Mouse (Mus musculus) neural tube, embryonic 13.5 days (tissue): ENCODE results near the gene Adcy9. TPM values are rescaled to one million over a fixed set of nuclear protein-coding genes. Genes with fewer than 3 reads are reported as not detected.
"Not testable (repeated sequence)": the region's sequence is repeated elsewhere in the genome, so short reads cannot be mapped to it uniquely, and the experiment has no call there.

Experiments
- ATAC-seq: fragments of 200-750 bp; cut with Nextera tagmentation; 2 replicates; pipeline ENCODE4 v1.8.0; 2017; ENCODE audit warnings: low read depth, mild to moderate bottlenecking, moderate TSS enrichment, moderate library complexity
- H3K27ac ChIP-seq: fragments of 300-500 bp; sonication (generic); replicated peaks from 2 replicates; pipeline ENCODE4 v1.5.1; 2015; ENCODE audit warnings: moderate library complexity, mild to moderate bottlenecking, inconsistent platforms
- H3K27me3 ChIP-seq: fragments of 300-500 bp; sonication (generic); 2 replicates; pipeline ENCODE4 v1.6.1; 2015; ENCODE audit warnings: mild to moderate bottlenecking, inconsistent platforms
- H3K36me3 ChIP-seq: fragments of 300-500 bp; sonication (generic); 2 replicates; pipeline ENCODE4 v1.6.1; 2015; ENCODE audit warnings: mild to moderate bottlenecking, inconsistent platforms
- H3K4me1 ChIP-seq: fragments of 300-500 bp; sonication (generic); replicated peaks from 2 replicates; pipeline ENCODE4 v1.6.1; 2015; ENCODE audit warnings: inconsistent platforms
- H3K4me2 ChIP-seq: fragments of 300-500 bp; sonication (generic); 2 replicates; pipeline ENCODE4 v1.6.1; 2015; ENCODE audit warnings: inconsistent platforms, mild to moderate bottlenecking, moderate library complexity
- H3K4me3 ChIP-seq: fragments of 300-500 bp; sonication (generic); 2 replicates; pipeline ENCODE4 v1.5.1; 2015; ENCODE audit warnings: mild to moderate bottlenecking, inconsistent platforms
- H3K9ac ChIP-seq: fragments of 300-500 bp; sonication (generic); 2 replicates; pipeline ENCODE4 v1.6.1; 2015; ENCODE audit warnings: moderate library complexity, mild to moderate bottlenecking, inconsistent platforms
- H3K9me3 ChIP-seq: fragments of 300-500 bp; sonication (generic); 2 replicates; pipeline ENCODE4 v1.6.1; 2016; ENCODE audit warnings: inconsistent platforms
- WGBS: fragments of 180-500 bp; shearing (Covaris S2); methylation state at CpG from one replicate; pipeline ENCODE4 v1.1.7; 2015; 5-methylcytosine and 5-hydroxymethylcytosine counted together
- polyA plus RNA-seq: library from polyadenylated mRNA; unstranded; fragments of >200 nt; fragmentation: Nextera tagmentation; extraction: Ambion mirVana; gene quantifications from 2 replicates; pipeline ENCODE4 v1.2.1, GENCODE M21; 2015

Gene Adcy9
- polyA plus RNA-seq, 1 experiment from 2014 or later: 2.8 TPM

DNA sequence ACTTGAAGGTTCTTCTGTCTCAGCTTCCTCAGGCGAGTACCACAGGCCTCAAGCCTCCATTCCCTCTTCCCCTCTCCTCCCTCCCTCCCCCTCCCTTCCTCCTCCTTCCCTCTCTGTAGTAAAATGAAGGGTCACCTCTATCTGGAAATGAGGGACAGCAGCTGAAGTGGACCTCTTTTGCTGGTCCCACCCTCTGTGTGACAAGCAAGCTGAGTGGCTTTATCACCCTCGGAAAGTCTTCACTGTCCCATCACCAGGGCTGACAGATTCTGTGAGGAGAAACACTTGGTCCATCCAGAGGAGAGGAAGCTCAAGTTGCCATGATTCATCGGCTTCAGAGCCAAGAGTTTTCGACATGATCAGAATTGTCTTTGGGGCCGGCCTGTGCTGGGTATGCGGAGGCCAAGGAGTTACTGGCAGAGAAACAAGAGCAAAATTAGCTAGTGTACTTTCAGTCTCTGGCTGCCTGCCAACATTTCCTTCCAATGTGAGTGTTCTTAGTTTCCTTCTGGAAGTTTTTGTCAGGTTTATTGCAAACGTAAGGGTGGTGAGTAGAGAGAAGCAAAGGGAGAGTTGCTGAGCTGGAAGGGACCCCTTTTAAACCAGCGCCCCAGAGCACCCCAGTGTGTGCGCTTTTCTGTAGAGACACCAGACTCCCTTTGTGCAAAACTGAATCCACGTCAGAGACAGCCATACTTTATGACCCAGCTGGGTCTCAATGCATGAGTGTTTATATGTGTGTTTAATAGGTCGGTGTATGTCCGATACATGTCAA is 146.4 kb downstream of the Adcy9 start:
- 53% methylated on average over 12 of the region's 12 CpGs for WGBS
- no peak overlapping the region; the same call in 1 of the 2 replicates for H3K27ac ChIP-seq
- H3K9ac ChIP-seq: no peak overlapping the region
- H3K4me2 ChIP-seq: no peak overlapping the region
- peak; percentile 44; the same call in 1 of the 2 replicates for ATAC-seq
- no peaks in the 10 kb centered on the region for H3K36me3 ChIP-seq
- H3K9me3 ChIP-seq: no peaks in the 10 kb centered on the region
- no peak overlapping the region for H3K4me3 ChIP-seq
- H3K4me1 ChIP-seq: peaks cover 22% of the 10 kb centered on the region
- no peaks in the 10 kb centered on the region for H3K27me3 ChIP-seq

DNA sequence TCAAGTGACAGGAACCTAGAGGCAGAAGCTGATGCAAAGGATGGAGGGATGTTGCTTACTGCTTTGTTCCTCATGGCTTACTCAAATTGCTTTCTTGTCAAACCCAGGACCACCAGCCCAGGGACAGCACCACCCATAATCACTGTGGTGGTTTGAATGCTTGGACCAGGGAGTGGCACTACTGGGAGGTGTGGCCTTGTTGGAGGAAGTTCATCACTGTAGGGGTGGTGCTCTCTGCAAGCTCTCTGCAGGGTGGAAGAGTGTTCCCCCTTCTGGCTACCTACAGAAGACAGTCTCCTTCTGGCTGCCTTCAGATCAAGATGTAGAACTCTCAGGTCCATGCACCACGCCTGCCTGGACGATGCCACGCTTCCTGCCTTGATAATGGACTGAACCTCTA is 148.0 kb downstream of the Adcy9 start:
- 86% methylated on average over 3 of the region's 3 CpGs for WGBS

DNA sequence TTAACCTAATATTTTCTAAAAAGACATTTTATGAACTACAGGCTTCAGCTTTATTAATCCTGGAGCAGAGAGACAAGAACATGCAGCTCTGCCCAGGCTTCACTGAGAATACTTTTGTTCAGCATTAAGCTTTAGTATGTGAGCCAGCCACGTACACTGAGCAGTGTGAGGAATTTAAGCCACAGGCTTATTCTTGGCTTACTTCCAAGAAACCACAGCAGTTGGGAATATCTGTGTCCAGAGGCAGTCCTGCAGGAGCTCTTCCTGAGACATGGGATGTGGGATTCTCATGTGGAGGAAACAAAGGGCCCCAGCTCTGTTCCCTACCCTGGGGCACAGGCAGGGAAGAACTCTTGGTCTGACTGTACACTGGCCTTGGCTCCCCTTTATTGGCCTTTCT is 149.4 kb downstream of the Adcy9 start:
- Histone ChIP-seq H3K36me3 (no peaks in the 10 kb centered on the region), H3K27ac (no peak overlapping the region), H3K9me3 (no peaks in the 10 kb centered on the region), H3K4me1 (peaks cover 31% of the 10 kb centered on the region), H3K27me3 (peaks cover 4% of the 10 kb centered on the region; the same call in 1 of the 2 replicates), H3K4me2 (no peak overlapping the region), H3K9ac (no peak overlapping the region), H3K4me3 (no peak overlapping the region)
- 18% methylated on average over 1 of the region's 1 CpGs for WGBS
- ATAC-seq: peak; percentile 5; the same call in 1 of the 2 replicates

More for the DNA sequence above, 148.0 kb downstream of the Adcy9 start:
- H3K4me1 ChIP-seq: peaks cover 31% of the 10 kb centered on the region
- no peak overlapping the region for H3K4me3 ChIP-seq
- no peaks in the 10 kb centered on the region for H3K36me3 ChIP-seq
- H3K9ac ChIP-seq: no peak overlapping the region
- no peak overlapping the region for H3K4me2 ChIP-seq
- H3K27ac ChIP-seq: no peak overlapping the region
- no peaks in the 10 kb centered on the region; the same call in 1 of the 2 replicates for H3K27me3 ChIP-seq
- no peaks in the 10 kb centered on the region for H3K9me3 ChIP-seq
- ATAC-seq: no peak

DNA sequence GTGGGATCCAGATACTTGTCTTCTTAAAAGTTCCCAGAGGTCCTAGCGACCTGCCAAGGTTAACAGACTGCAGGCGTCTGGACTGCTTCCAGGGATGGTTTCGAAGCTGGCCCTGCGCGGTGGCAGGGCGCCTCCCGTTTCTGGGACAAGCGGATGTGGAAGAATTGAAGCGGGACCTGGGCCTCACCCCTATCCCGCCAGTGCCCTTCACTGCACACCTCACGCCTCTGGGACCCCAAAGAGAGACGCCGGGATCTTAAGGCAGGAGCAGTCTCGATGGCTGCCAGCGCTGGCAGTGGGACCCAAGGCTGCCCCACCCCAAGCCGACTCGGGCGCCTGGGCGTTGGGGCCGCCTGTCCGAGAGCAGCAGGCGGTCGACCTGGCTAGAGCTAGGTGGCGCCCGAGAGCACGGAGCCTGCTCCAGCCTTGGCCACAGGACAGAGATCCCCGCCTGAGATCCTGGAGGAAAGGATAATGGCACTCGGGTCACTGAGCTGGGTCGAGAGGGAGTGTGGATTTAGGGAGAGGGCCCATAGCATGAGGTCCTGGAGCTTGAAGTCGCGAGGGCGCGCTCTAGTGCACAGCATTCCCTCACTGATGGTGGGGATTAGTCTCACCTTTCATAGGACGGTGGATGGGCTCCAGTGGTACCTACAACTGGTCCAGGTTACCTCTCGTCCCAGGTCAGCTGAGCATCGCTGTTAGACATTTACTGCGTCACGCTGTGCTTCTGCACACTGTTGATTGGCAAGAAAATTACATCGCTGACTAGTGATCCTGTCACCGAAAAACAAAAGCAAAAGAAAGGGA is 152.2 kb downstream of the Adcy9 start:
- Histone ChIP-seq H3K9ac (peak overlapping the region; percentile 63), H3K9me3 (no peaks in the 10 kb centered on the region), H3K4me3 (peak overlapping the region; percentile 38), H3K4me1 (peaks cover 19% of the 10 kb centered on the region; the same call in 1 of the 2 replicates), H3K4me2 (peak overlapping the region; percentile 67), H3K27me3 (peaks cover 4% of the 10 kb centered on the region; the same call in 1 of the 2 replicates), H3K36me3 (no peaks in the 10 kb centered on the region), H3K27ac (no peak overlapping the region)
- 9% methylated on average over 40 of the region's 40 CpGs for WGBS
- peak; percentile 73 for ATAC-seq

DNA sequence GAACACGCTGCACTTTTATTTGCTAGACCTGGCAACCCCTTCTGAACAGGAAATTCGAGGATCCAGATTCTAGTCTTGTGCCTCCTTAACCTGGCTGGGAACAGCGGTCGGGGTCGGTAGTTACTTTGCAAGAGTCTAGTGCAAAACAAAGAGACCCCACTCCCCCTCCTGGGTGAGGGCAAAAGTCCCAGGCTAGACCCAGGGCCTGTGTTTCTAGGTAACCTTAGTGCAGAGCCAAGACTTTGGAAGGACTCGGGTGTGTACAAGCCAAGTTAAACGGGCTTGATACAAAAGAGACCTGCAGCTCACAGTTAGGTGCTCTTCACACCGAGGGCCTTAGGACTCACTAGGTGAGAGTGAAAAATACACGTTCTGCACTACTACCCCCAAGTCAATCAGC is 152.8 kb downstream of the Adcy9 start:
- Histone ChIP-seq H3K4me3 (peak overlapping the region; percentile 38; the same call in 1 of the 2 replicates), H3K9me3 (no peaks in the 10 kb centered on the region), H3K27me3 (peaks cover 4% of the 10 kb centered on the region; the same call in 1 of the 2 replicates), H3K4me2 (peak overlapping the region; percentile 67), H3K9ac (peak overlapping the region; percentile 63; the same call in 1 of the 2 replicates), H3K36me3 (no peaks in the 10 kb centered on the region), H3K4me1 (peaks cover 19% of the 10 kb centered on the region; the same call in 1 of the 2 replicates), H3K27ac (no peak overlapping the region)
- ATAC-seq: 0 out of 2 replicates have a peak, but pooled peaks have one; percentile 10
- 62% methylated on average over 9 of the region's 9 CpGs for WGBS

DNA sequence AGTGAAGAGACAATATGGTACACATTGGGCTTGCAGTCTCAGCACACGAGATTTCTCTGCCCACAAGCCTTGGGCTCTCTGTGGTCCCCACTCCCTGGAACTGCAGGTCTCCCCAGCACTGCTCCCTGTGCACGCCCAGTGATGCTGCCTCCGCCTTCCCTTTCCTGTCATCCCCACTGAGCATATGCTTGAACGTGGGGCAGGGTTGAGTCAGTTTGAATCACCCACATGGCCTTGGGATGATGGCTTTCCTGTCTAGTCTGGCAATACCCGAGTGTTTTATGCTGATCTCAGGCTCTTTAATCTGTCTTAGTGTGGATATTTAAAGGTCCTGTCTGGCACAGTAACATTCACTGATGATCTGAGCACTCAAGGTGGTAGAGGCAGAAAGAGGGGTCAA is 154.9 kb downstream of the Adcy9 start:
- no peak overlapping the region for H3K4me2 ChIP-seq
- H3K4me1 ChIP-seq: peaks cover 9% of the 10 kb centered on the region; the same call in 1 of the 2 replicates
- H3K36me3 ChIP-seq: no peaks in the 10 kb centered on the region
- no peak overlapping the region for H3K4me3 ChIP-seq
- ATAC-seq: no peak
- H3K27ac ChIP-seq: no peak overlapping the region
- peaks cover 4% of the 10 kb centered on the region; the same call in 1 of the 2 replicates for H3K27me3 ChIP-seq
- 63% methylated on average over 5 of the region's 5 CpGs for WGBS
- no peak overlapping the region for H3K9ac ChIP-seq
- no peaks in the 10 kb centered on the region for H3K9me3 ChIP-seq

DNA sequence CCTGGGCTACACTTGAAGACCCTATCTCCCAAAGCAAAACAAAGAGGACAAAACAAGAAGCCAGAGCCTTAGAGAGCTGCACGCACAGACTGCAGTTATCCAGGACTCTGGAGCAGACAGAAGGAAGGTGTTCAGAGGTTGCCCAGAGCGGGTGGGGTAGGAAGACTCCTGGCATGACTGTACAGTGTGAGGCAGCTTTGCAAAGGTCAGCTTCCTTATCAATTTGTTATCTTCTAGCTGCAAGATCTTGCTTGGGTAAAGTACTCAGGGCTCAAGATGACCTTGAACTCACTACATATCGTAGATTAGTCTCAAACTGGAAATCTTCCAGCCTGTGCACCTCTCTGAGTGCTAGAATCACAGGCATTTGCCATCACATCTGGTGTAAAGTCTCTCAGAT is 156.8 kb downstream of the Adcy9 start:
- H3K9me3 ChIP-seq: no peaks in the 10 kb centered on the region
- peaks cover 4% of the 10 kb centered on the region; the same call in 1 of the 2 replicates for H3K27me3 ChIP-seq
- H3K9ac ChIP-seq: no peak overlapping the region
- H3K27ac ChIP-seq: no peak overlapping the region
- ATAC-seq: no peak
- H3K4me1 ChIP-seq: peaks cover 9% of the 10 kb centered on the region; the same call in 1 of the 2 replicates
- no peaks in the 10 kb centered on the region for H3K36me3 ChIP-seq
- 82% methylated on average over 3 of the region's 3 CpGs for WGBS
- no peak overlapping the region for H3K4me3 ChIP-seq
- no peak overlapping the region for H3K4me2 ChIP-seq

DNA sequence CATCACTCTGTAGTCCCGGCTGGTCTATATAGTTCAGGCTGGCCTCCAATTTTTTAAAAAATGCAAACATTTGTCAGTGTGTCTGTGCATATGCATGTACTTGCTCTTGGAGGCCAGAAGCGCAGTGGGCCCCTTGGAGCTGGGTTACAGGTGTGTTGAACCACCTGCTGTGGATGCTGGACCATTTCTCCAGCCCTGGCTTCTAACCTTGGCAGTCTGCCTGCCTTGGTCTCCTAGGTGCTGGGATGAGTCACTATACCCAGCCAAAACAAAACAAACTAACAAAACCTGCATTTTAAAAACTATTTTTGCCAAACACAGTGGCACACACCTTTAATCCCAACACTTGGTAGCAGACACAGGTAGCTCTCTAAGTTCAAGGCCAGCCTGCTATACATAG is 162.8 kb downstream of the Adcy9 start:
- no peak overlapping the region for H3K4me2 ChIP-seq
- H3K9me3 ChIP-seq: no peaks in the 10 kb centered on the region
- H3K4me3 ChIP-seq: no peak overlapping the region
- 94% methylated on average over 2 of the region's 2 CpGs for WGBS
- no peaks in the 10 kb centered on the region for H3K36me3 ChIP-seq
- no peak for ATAC-seq
- H3K27ac ChIP-seq: no peak overlapping the region
- H3K4me1 ChIP-seq: no peaks in the 10 kb centered on the region
- H3K27me3 ChIP-seq: no peaks in the 10 kb centered on the region
- no peak overlapping the region for H3K9ac ChIP-seq

DNA sequence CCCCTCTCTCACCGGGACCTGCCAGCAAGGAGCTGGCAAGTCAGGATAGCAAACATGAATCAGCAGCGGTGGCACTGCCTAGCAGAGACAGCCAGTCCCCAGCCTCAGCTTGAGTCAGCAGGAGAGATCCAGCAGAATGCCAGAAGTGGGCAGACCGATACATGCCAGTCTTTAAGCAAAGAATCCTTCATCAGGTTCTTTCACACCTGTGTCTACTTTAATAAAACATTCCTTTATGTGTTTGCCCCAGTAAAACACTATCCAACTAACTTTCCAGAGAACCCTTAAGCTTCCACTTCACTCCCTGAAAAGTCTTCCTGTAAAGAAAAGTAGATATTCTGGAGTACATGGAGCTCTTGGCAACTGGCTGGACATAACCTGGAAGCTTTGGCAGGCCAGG is 171.5 kb downstream of the Adcy9 start:
- 89% methylated on average over 3 of the region's 3 CpGs for WGBS

DNA sequence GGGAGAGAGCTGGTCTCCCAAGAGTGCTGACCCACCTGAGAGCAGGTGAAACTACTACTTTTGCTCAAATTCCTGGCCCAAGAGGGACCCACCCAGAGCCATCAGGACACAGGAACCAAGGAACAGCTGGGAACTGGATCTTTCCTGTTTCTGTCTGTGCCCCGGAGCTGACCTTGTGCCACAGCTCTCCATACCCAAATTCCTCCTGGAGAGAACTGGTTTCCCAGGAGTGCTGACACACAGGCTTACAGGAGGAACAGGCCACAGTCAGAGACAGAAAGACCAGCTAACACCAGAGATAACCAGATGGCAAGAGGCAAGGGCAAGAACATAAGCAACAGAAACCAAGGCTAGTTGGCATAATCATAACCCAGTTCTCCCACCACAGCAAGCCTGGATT is 175.1 kb downstream of the Adcy9 start:
- H3K4me3 ChIP-seq, H3K4me2 ChIP-seq, H3K27me3 ChIP-seq, H3K9ac ChIP-seq, H3K4me1 ChIP-seq, ATAC-seq, H3K36me3 ChIP-seq, H3K27ac ChIP-seq: not testable (repeated sequence)
- WGBS: 93% methylated on average over 1 of the region's 1 CpGs
- H3K9me3 ChIP-seq: peaks cover 14% of the 10 kb centered on the region

More for the DNA sequence above, 171.5 kb downstream of the Adcy9 start:
- no peak for ATAC-seq
- H3K4me1 ChIP-seq: no peaks in the 10 kb centered on the region
- no peak overlapping the region for H3K9ac ChIP-seq
- H3K4me3 ChIP-seq: no peak overlapping the region
- H3K4me2 ChIP-seq: no peak overlapping the region
- H3K36me3 ChIP-seq: no peaks in the 10 kb centered on the region
- H3K27me3 ChIP-seq: no peaks in the 10 kb centered on the region
- no peak overlapping the region for H3K27ac ChIP-seq
- H3K9me3 ChIP-seq: peaks cover 21% of the 10 kb centered on the region
